Mouse (Mus musculus): ENCODE measurements around the gene U2af2. TPM values are rescaled to one million over a fixed set of nuclear protein-coding genes. Genes with fewer than 3 reads are reported as not detected.
A peak's percentile ranks its signal among the peaks of the same experiment; 100 is the strongest.
"Not testable (repeated sequence)": the region's sequence is repeated elsewhere in the genome, so short reads cannot be mapped to it uniquely, and the experiment has no call there.

The U2af2 gene
- 100 to 1,000 TPM; 117 to 127 TPM for total RNA-seq (2021)
- long read RNA-seq, experiment 1, transcript U2af2-209 (12 exons, 2,088 nt): minor isoform, 22 of 89 reads
- long read RNA-seq, experiment 1, transcript U2af2-201 (12 exons, 2,183 nt): major isoform, 46 of 89 reads
- long read RNA-seq, experiment 1, partial matches to known transcripts: 6 of 89 reads
- long read RNA-seq, experiment 1, other reads (novel, unspliced or antisense): 15 of 89 reads
- long read RNA-seq, experiment 2, transcript U2af2-209 (12 exons, 2,088 nt): minor isoform, 22 of 109 reads
- long read RNA-seq, experiment 2, transcript U2af2-201 (12 exons, 2,183 nt): major isoform, 57 of 109 reads
- long read RNA-seq, experiment 2, partial matches to known transcripts: 15 of 109 reads
- long read RNA-seq, experiment 2, other reads (novel, unspliced or antisense): 15 of 109 reads

DNA sequence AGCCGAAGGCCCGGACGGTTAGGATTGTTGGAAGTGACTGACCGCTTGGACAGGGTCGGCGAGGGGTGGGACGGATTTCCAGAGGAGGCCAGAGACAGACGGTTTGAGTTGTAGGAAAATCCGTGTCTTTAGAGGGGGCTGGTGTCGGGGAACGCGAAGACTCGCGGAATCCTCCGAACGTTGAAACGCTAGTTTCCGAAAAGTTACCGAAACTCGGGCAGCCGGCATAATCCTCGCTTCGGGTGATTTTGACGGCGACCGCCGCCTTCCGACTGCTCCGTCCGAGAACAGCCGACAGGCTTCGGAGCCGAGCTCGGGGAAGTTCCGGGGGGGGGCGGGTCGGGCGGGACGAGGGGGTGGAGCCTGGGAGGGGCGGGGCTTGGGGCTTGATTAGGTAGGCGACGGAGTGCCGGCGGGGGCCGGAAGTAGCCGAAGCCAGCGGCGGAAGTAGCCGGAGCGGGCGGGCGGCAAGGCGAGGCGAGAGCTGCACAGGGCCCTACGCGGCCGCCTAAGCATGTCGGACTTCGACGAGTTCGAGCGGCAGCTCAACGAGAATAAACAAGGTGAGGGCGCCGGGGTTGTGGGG lies at the start of gene U2af2:
TSS of gene U2af2 (plus strand) at position 370 of the 586 bp plus-strand sequence.
- DNase-seq (ENCODE audit: low spot score in 2 of 2): peak; percentile 97

DNA sequence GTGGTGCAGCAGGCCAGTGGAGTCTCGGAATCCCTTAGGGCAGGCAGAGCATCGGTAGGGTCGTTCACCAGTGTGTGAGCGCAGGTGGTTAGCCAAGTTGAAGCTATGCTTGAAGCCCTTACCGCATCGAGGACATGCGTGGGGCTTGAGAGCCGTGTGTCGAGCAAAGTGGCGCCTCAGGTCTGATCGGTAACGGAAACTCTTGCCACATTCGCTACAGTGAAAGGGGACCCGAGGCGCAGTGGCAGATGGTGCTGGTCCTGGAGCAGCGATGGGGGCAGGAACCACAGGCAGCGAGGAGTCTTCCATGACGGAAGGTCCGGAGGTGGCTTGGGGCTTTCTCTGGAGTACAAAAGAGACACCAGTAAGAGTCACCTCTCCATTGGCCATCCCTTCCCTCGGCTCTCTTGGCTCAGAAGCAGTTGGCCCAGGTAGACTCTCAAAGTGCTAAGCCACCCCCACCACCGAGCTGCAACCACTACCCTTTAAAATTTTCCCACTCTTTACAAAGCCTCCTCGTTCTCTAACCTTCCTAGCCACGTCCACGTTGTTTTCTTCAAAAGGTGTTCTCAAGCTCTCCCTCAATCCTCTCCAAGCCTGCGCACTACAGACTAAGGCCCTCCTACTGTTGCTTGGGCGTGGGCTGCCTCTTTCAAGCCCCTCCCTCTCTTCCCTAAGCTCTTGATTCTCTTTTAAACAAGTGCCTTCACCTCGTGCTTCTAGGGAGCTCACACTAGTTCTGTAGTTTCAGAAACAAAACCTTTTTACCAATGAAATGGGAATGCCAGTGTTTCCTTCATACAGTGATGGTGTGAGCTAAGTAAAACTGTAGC lies 49.0 kb upstream of the U2af2 start:
- DNase-seq (ENCODE audit: low spot score in 2 of 2): no peak

DNA sequence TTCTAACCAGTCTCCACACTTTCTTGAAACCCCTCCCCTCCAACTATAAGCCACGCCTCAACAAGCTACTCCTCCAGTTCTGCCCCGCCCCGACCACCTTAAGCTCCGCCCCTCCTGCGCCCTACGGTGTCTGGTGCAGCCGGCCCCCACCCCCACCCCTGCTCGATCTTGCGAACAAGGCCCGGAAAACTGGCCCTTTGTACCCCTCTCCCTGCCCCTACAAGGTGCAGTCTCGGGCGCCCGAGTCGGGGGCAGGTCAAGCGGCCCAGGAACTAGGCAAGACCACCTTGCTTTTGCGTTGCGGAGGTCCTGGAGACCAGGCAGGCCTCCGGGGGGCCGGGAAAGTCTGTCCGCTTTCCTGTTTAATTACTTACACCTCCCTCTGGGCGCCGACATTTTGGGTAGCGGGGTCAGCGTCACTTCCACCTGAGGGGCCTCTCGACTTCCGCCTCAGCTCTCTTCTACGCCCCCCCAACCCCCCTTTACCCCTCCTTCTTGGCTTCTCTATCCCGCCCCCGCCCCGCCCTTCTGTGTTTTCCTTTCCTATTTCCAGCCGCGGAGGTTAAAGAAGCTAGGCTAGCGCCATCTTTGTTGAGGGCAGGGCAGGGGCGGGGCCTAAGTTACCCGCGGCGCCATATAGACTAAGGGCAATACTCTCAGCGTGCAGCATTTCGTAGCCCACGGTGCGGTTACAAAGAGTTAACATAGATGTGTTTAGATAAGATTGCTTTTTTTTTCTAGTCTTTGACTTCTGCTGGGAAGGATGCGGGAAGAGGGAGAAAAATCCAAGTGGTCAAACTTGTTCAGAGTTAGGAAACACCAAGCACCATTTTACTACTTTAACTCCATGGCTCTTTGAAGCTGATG lies 47.5 kb upstream of the U2af2 start, which contains the start of the genes Zfp524 and Fiz1:
TSS of gene Zfp524 (plus strand) at position 165 of the 867 bp plus-strand sequence.
TSS of gene Fiz1 (minus strand) at position 447 of the 867 bp plus-strand sequence.
- peak; percentile 95 to 96 for DNase-seq (ENCODE audit: low spot score in 2 of 2)

DNA sequence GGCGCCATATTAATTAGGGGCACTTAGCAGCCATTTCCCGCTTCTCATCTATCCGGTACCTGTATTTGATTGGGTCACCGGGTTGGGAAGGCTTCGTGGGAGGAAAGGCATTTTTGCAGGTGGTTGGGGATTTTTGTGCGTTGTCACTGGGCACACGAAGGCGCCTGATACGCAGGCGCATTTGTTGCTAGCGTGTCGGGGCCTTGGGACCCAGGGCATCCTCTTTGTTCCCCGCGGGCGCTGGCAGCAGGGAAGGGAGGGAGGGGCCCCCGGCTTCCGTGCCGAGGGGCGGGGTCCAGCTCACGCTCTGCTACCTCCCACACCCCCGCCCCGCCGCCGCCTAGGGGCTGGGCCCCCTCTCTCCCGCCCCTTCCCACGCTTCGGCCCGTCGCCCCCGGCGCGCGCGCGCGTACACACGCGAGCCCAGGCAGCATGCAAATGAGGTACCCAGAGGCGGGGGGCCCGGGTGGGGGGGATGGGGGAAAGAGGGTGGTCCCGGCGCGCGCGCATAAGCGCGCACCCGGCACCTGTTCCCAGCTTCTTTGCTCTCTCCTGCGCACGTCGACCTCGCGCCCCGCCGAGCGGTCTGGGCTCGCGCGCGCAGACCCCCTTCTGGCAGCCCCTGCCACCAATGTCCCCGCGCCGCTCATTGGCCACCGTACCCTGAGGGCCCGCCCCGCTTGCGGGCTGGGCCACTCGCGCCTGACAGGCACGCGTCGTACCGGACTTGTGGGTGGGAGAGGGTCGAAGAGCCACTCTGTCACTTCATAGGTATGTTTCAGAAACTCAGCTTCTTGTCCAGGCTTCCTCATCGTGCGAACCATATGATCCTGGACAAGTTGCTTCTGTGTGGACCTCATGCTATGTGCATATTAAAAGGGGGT lies 46.6 kb upstream of the U2af2 start, which contains the start of gene Gm44973:
TSS of gene Gm44973 (plus strand) at position 379 of the 884 bp plus-strand sequence.
- peak; percentile 95 to 97 for DNase-seq (ENCODE audit: low spot score in 2 of 2)

DNA sequence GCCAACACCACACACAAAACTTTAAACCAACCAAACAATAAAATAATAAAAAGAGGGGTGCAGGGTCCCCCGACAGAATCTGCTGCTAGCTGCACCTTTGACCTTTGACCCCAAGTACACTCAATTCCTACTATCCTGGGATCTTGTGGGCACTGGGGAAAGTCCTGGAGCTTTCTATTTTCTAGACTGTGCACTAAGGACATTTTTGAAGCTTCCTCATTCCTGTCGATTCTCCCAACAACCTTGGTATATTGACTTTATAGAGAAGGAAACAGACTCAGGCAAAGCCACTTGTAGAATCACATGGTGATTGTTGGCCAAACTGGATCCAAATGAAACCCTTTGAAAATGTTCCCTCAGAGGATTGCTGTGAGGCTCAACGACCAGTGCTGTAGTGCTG lies 45.9 kb upstream of the U2af2 start:
- DNase-seq (ENCODE audit: low spot score in 2 of 2): no peak

DNA sequence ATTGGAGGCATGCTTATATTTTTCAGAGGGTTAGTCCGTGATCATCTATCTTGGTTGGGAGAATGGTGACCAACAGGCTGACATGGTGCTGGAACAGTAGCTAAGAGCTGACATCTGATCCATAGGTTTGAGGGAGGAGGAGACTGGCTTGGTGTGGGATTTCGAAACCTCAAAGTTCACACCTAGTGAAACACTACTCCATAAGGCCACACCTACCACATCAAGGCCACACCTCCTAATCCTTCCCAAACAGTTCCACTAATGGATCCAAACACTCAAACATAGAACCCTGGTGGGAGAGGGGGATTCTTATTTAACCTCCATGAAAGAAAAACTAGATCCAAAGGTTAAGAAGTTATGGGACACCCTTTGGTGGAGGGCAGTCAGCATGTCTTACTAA lies 45.0 kb upstream of the U2af2 start:
- DNase-seq (ENCODE audit: low spot score in 2 of 2): no peak

DNA sequence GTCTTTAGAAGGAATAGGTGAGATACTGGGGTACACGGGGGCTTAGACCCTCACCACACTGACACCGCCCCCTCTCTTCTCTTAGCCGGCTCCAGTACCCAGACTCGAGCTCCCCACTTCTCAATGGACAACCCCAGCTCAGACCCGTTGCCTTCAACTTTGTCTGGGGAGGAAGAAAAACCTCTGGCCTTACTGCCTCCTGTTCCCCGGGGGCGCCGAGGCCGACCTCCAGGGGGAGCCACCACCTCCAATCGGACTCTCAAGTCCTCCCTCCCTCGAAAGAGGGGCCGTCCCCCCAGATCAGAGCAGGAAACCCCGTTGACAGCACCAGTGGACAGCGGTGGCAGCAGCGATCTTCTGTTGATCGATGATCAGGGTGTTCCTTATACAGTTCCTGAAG lies 44.6 kb upstream of the U2af2 start:
- DNase-seq (ENCODE audit: low spot score in 2 of 2): no peak

DNA sequence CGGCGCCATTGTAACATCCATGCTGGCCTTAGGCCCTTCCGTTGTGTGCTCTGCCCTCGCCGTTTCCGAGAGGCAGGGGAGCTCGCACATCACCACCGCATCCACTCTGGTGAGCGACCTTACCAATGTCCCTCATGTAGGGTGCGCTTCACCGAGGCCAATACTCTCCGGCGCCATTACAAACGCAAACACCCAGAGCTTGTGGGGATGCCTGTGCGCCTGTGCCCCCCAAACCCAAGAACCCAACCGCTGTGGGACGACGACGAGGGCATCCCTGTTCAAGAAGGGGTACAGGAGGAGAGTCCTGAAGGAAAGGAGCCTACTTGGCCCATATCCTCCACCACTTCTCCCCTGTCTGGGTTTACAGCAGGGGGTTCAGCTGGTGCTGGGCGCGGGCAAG lies 44.0 kb upstream of the U2af2 start:
- DNase-seq (ENCODE audit: low spot score in 2 of 2): no peak

DNA sequence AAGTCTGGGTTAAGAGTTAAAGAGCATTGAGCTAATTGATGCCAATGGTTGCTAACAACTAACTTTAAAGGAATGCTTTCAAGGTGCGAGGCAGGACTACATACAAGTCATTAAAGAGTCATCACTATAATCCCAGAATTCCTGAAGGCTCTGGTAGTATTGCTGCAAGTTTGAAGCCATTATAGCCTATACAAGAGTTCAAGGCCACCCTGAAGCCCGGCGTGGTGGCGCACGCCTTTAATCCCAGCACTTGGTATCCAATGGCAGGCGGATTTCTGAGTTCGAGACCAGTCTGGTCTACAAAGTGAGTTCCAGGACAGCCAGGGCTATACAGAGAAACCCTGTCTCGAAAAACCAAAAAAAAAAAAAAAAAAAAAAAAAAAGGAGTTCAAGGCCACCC lies 42.4 kb upstream of the U2af2 start:
- not testable (repeated sequence) for DNase-seq (ENCODE audit: low spot score in 2 of 2)

DNA sequence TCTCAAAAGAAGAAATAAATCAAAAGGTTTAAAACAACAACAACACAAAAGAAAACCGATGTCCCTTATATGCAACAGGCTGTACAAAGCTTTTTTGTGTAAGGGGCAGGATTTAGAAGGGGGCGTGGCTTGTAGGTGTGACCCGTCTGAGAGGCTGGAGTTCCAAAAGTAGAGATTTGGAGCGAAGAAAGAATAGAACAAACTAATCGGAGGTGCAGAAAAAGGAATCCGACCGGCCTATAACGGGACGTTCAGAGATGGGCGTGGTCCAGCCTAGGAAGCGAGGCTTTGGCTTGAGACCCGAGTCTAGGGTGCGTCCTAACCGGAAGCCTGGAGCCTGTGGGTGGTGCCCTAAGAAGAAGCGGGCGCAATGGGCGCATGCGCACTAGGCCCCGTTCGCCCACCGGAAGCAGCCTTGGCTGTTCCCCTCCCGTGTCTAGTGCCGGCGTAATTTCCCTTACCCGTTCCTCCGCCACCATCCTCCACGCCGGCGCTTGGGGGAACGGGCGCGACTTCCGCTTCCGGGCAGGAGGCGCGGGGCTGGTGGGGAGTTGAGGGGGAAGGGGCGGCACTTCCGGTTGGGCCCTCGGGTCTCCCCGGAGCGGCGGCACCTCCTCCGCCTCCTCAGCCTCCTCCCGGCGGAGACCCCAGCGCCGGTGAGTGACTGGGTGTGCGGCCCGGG lies 41.8 kb upstream of the U2af2 start, which contains the start of the genes Zfp865 and Ccdc106:
TSS of gene Zfp865 (plus strand) at position 377 of the 682 bp plus-strand sequence.
TSS of gene Ccdc106 (plus strand) at position 554 of the 682 bp plus-strand sequence.
- peak; percentile 97 to 99 for DNase-seq (ENCODE audit: low spot score in 2 of 2)

DNA sequence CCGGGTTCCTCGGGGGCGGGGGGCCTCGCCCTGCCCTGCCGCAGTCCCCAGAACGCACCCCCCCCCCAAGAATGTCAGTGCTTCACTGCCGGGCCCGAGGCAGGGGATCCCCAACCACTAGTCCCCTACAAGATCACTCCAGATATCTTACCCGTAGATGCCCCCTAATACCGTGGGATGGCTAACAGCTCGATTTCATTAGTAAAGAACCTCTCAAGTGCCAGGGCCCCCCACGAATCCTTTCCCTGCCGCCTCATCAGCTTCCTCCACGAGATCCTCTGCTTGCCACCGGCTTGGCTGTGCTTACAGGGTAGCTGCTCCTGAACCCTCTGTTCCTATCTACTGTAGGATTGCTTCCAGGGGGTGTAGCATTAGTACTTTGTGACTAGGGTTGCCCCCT lies 41.3 kb upstream of the U2af2 start:
- DNase-seq (ENCODE audit: low spot score in 2 of 2): no peak

DNA sequence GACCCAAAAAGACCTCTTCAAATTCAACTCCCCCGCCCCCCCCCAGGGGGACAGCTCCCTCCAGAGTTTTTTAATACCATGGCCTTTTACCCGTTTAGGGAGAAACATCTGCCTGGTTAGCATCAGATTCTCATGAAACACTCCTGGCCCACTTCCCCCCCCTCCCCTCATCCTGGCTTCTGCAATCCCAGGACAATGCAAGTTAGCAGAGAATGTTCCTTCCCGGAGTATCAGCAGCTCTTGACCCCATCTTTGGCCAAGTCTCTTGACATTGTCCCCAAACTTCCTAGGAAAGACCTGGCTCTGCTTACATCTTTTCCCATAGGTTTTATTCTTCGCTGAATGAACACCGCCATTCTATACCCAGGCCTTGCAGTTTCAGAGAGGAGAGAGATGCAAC lies 40.7 kb upstream of the U2af2 start:
- no peak for DNase-seq (ENCODE audit: low spot score in 2 of 2)

DNA sequence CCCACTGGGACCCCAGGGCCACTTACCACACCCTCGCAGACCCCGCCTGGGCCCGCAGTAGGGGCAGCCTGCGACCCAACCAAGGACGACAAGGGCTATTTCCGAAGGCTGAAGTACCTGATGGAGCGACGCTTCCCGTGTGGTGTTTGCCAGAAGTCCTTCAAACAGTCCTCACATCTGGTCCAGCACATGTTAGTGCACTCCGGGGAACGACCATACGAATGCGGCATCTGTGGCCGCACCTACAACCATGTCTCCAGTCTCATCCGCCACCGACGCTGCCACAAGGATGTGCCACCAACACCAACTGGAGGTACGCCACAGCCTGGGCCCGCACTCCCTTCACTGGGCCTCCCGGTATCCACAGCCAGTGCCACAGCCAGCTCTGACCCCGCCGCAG lies 32.4 kb upstream of the U2af2 start:
- DNase-seq (ENCODE audit: low spot score in 2 of 2): no peak

DNA sequence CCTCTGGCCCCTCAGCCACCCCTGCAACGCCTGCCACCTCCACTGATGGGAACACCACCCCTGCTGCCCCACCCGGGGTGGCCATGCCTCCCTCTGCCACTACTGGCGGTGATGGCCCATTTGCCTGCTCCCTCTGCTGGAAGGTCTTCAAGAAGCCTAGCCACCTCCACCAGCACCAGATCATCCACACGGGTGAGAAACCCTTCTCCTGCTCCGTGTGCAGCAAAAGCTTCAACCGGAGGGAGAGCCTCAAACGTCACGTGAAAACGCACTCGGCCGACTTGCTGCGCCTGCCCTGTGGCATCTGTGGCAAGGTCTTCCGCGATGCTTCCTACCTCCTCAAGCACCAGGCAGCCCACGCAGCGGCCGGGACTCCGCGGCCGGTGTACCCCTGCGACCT lies 32.0 kb upstream of the U2af2 start:
- no peak for DNase-seq (ENCODE audit: low spot score in 2 of 2)

DNA sequence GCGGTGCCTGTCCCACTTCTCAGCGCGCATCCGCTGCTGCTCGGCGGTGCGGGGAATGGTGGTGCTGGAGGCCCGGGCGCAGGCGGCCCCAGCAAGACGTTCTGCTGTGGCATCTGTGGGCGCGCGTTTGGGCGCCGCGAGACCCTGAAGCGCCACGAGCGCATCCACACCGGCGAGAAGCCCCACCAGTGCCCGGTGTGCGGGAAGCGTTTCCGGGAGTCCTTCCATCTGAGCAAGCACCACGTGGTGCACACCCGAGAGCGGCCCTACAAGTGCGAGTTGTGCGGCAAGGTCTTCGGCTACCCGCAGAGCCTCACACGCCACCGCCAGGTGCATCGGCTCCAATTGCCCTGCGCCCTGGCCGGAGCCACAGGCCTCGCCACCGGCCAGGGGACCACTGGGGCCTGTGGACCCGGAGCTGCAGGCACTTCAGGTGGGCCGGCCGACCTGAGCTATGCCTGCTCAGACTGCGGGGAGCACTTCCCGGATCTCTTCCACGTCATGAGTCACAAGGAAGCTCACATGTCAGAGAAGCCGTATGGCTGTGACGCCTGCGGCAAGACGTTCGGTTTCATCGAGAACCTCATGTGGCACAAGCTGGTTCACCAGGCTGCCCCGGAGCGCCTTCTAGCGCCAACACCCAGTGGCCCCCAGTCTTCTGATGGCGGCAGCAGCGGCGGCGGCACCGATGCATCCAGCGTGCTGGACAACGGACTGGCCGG lies 31.2 kb upstream of the U2af2 start:
- no peak for DNase-seq (ENCODE audit: low spot score in 2 of 2)

DNA sequence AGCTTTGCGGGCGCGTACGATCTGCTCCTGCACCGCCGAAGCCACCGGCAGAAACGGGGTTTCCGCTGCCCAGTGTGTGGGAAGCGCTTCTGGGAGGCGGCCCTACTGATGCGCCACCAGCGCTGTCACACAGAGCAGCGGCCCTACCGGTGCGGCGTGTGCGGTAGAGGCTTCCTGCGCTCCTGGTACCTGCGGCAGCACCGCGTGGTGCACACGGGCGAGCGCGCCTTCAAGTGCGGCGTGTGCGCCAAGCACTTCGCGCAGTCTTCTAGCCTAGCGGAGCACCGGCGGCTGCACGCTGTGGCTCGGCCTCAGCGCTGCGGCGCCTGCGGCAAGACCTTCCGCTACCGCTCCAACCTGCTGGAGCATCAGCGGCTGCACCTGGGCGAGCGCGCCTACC lies 30.4 kb upstream of the U2af2 start:
- no peak for DNase-seq (ENCODE audit: low spot score in 2 of 2)

DNA sequence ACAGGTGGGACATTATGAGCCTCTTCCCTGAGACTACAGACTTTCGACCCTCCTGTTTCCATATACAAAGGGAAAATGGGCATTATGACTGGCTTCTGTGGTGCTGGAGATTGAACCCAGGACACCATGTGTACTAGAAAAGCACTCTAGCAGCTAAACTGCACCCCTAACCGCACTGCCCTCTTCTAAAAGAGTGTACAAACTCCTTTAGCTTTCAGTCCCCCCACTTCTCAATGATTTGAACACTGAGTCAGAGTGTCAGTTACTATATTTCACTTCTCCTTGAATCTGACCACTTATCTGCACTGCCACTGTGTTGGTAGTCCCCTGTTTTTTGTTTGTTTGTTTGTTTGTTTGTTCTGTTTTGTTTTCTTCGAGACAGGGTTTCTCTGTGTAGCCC lies 28.1 kb upstream of the U2af2 start, which contains the start of gene 4632433K11Rik:
TSS of gene 4632433K11Rik (plus strand) at position 301 of the 400 bp plus-strand sequence.
- DNase-seq (ENCODE audit: low spot score in 2 of 2): no peak

DNA sequence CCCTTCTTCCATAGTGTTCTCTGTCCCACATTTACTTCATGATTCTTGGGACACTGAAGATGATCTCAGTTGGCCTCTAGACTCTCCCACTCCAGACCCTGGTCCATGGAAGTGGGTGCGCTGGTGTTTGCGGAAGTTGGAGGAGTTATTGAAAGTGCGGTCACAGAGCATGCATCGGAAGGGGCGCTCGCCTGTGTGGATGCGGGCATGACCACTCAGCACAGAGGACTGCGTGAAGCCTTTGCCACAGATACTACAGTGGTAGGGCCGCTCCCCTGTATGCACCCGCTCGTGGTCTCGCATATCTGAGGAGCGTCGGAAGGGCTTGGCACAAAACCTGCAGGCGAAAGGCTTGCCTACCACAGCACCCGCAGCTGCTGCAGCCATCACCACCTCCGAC lies 26.3 kb upstream of the U2af2 start:
- DNase-seq (ENCODE audit: low spot score in 2 of 2): no peak
